Mouse (Mus musculus) heart, postnatal 25 days (tissue): Measurements from ENCODE around the gene Tex9. TPM values are rescaled to one million over a fixed set of nuclear protein-coding genes. Genes with fewer than 3 reads are reported as not detected.

Experiments
- DNase-seq: peaks from one replicate; pipeline ENCODE4 v3.0.0; 2022; ENCODE audit warnings: low spot score
- intact Hi-C: fragments of 180-260 bp; cut with DNase I; formaldehyde crosslinking; loops from one replicate; pipeline ENCODE4 v1.15.1; 2025
- total RNA-seq, 2 experiments: library from RNA; stranded (reverse); gene quantifications; 2 replicates each; pipeline ENCODE4 v1.2.3; 2021

Tex9 gene
- total RNA-seq, 2 experiments from 2014 or later, result 1.6 to 2.6 TPM

DNA sequence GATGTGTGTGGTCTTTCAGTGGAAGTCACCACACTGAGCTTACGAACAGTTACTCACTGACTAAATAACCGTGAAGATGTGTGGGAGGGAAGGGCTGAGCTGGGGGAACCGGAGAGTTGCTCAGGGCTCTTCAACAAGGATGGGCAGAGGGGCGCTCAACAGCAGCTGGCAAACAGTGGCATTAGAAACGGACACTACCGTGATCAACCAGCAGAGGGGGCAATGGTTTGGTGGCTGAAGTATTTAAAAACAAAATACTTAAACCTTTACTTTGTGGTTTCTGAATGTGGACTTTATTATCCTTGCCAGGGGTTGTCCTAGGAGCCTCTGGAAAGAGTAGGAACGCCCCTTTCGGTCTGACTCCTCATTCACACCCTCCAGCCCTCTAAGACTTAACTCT, 44.0 kb downstream of the Tex9 start:
- intact Hi-C loops, result no loop called here
- no peak for DNase-seq

GRCm38 (mm10) chr9:72441927-72442715, 49.9 kb downstream of the Tex9 start:
- intact Hi-C loops, result no loop called here
- DNase-seq, result no peak

DNA sequence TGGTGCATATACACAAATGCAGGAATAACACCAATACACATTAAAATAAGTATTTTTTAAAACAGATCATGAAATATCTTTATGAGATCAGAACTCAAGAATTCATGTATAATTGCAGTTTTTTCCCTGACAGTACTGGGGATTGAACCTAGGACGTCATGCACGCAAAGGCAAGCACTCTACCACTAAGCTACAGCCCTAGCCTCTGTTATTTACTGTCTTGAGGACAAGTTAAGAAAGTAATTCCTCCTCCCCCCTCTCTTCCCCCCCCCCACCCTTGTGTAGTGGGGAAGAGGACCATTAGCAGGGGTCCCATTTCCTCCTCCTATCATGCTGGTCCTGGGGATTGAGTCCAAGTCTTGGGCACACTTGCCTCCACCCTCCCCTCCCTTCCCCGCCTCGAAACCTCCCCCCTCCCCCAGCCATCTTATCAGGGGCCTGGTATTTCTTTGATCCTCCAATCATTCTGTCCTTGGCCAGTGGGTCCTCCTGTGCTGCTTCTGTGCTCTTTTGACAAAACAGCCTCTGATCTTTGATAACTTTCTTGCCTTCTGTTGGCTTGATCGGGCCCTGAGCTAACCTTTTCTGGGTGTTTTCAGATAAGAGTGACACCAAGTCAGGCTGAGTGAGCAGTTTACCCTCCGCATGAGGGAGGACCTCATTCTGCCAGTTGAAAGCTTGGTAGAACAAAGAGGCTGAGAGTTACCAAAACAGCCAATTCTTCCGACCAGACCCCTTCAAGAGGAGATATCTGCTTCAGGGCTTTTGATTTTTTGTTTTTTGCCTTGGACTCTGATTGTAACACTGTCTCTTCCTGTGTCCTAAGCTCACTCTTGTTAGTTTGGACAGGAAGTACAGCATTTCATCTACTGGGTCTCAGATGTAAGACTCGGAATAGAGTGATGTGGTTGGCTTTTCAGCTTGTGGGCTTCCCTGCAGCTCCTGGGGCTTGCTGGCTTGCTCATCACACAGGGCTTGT, 50.8 kb downstream of the Tex9 start:
- no peak for DNase-seq
- intact Hi-C loops, result no loop called here

GRCm38 (mm10) chr9:72440358-72440757, 51.7 kb downstream of the Tex9 start:
- intact Hi-C loops, result no loop called here
- no peak for DNase-seq

- no peak for DNase-seq
- intact Hi-C loops, result no loop called here
Measured at GRCm38 (mm10) chr9:72438749-72439148, 53.3 kb downstream of the Tex9 start.

- intact Hi-C loops, result no loop called here
- peak; percentile 90 for DNase-seq
Measured at GRCm38 (mm10) chr9:72437822-72438701, 54.0 kb downstream of the Tex9 start, which contains the start of gene Mns1. Gene Mns1 (plus strand): TSS chr9:72438011.

DNA sequence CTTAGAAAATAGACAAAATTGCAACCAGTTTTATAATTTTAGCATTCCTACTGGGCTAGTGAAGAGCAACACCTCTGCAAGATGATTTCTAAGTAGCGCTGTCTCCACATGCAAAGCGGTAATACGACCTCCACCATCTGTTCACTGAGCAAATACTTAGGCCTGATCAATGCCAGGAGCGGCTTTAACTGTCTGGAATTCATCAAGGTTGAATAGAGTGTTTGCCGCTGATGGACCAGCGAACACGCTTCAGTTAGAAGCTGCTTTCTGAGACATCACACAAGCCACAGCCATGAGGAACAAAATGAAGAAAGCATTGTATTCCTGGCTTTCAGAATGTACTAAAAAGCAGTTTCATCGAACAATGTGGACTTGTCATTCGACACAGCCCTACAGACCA, 57.1 kb downstream of the Tex9 start:
- DNase-seq, result no peak
- intact Hi-C loops, result no loop called here

- no peak for DNase-seq
Measured at GRCm38 (mm10) chr9:72427861-72428260, 64.2 kb downstream of the Tex9 start.

GRCm38 (mm10) chr9:72425300-72425850, 66.6 kb downstream of the Tex9 start:
- intact Hi-C loops, result no loop called here
- no peak for DNase-seq

More at GRCm38 (mm10) chr9:72427861-72428260, 64.2 kb downstream of the Tex9 start:
- intact Hi-C loops, result no loop called here

GRCm38 (mm10) chr9:72422753-72423152, 69.3 kb downstream of the Tex9 start:
- no peak for DNase-seq
- intact Hi-C loops, result no loop called here

DNA sequence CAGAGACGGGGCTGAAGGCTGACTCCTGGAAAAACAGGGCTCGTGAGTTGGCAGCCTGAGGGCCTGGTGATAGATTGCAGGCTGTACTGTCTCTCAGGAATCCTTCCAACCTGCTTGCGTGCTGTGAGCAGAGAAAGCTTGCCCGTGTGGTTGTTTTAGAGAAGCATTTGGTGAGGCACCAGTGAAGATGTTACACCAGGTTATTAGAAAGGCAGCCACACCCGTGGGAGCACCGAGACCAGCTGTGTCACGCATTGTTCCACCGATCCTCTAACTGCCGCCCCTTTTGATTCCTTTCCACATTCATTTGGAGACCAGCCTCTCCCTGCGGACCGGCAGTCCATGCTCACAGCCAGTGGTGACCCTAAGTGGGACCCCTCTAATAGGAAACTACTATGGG, 69.7 kb downstream of the Tex9 start:
- DNase-seq, result no peak
- intact Hi-C loops, result no loop called here

DNA sequence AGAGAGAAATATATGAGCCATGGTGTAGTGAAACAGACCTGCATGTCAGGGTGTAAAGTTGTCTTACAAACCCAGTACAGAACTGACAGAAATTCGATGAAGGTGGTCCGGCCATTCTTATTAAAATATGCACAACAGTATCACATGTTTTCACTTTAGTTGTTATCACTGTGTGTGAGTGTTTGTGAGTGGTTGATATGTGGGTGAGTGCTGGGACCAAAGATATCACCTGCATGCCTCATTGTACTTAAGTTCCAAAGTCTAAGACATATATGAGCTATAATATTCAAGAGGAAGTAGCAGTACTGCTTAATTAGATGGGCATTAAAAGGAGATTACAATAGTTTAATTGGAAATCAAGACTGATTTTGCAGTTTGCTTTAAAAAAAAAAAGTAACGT, 71.5 kb downstream of the Tex9 start:
- no peak for DNase-seq
- intact Hi-C loops, result no loop called here

- intact Hi-C loops, result no loop called here
- no peak for DNase-seq
Measured at GRCm38 (mm10) chr9:72418443-72418842, 73.6 kb downstream of the Tex9 start.

DNA sequence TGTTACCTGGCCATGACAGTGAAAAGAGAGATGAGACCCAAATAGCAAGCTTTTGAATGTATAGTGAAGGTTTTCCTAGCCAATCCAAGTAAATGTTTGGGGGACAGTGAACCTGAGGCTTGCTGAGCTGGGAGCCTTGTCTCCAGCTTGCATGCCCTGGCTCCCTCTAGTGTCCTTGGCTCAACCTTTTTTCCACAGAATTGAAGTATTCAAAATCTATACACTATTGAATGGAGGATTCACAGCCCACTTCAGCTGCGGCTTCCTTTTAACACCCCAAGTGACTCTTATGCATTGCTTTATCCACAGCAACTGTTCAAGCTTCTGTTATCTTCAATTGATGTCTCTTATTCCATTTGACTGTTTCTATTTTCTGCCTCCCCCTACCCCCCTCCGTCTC, 80.3 kb downstream of the Tex9 start:
- no peak for DNase-seq
- intact Hi-C loops, result no loop called here

- DNase-seq, result no peak
- intact Hi-C loops, result loop anchor here (2.0 to 10.0 kb wide), 2 partner anchors 577 to 765 kb away; no protein-coding TSS in a partner anchor
Measured at GRCm38 (mm10) chr9:72409381-72410225, 82.4 kb downstream of the Tex9 start.

DNA sequence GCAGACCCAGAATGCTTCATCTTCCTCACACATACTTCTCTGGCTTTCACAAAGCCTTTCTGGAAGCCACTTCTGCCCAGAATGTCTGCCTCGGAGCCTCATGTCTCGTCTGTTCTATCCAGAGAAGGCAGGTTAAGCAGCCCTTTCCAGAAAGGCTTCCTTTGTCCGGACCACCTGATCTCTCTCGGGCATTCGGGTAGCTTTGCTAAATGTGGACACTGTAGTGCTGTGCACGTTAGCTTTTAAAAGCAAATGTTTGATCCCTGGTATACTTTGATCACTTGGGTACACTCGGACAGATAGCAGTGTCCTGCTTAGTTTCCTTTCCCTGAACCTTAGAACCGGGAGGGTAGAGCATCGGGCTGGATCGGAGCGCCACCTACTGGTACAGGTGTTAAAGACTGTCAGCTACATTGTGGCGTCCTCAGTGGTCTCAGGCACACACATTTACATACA, 83.9 kb downstream of the Tex9 start:
- intact Hi-C loops, result loop anchor here (1.0 to 10.0 kb wide), 3 partner anchors 148 to 763 kb away; no protein-coding TSS in a partner anchor

DNA sequence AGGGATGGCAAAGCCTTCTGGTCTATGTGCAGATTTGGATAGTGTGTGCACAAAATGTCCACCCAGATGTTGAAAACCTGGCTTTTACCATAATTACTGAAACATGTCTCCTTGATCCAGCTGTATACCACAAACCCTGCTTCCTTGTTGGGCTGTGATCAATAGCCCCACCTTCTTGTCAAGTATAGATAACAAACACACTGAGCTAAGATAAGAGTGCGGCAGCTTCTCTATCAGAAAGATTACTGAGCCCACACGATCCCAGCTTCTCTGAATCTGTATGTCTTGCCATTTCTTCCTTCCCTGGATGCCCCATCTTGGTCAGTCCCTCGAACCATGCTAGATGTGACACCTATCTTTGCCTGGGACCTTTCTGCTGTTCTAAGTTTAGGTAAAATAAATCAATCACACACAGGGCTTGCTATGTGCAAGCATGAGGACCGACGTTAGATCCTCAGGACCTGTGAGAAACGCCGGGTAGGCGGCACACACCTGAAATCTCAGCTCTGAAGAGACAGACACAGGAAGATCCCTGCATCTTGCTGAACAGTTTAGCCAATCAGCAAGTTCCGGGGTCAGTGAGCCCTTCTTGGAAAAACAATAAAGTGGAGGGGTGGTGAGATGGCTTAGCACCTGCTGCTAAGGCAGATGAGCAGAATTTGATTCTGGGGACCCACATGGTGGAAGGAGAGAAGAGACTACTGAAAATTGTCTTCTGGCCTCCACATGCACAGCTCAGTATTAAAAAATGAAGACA, 86.0 kb downstream of the Tex9 start:
- intact Hi-C loops, result loop anchor here (10.0 kb wide), 1 partner anchor 761 kb away; no protein-coding TSS in a partner anchor
- no peak for DNase-seq

More for the DNA sequence above, 83.9 kb downstream of the Tex9 start:
- peak; percentile 14 for DNase-seq

DNA sequence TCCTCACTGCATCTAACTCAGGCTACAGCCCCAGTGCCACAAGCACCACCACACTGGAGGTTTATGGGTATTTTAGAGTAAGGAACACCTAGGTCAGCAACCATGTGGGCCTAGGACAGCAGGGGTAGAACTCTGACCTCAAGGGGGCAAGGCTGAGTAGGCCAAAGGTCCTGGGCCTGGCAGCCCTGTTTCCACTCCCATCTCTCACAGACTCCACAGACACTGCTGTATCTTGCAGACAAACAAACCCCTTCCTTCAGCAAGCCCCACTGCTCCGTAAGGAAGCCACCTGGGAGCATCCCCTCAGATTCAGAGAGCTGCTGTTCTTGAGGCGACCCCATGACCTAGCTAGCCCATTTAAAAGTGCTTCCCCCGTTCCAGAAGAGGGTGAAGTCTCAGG, 87.1 kb downstream of the Tex9 start:
- no peak for DNase-seq
- intact Hi-C loops, result loop anchor here (10.0 kb wide), 1 partner anchor 760 kb away; no protein-coding TSS in a partner anchor
